Mouse (Mus musculus): Measurements from ENCODE around the gene Gm42957. TPM values are rescaled to one million over a fixed set of nuclear protein-coding genes. Genes with fewer than 3 reads are reported as not detected.

Gm42957 gene
- 0.07 and 0.12 TPM in 2 replicates for polyA plus RNA-seq (2014; fragmentation: Nextera tagmentation; extraction: Ambion mirVana)

DNA sequence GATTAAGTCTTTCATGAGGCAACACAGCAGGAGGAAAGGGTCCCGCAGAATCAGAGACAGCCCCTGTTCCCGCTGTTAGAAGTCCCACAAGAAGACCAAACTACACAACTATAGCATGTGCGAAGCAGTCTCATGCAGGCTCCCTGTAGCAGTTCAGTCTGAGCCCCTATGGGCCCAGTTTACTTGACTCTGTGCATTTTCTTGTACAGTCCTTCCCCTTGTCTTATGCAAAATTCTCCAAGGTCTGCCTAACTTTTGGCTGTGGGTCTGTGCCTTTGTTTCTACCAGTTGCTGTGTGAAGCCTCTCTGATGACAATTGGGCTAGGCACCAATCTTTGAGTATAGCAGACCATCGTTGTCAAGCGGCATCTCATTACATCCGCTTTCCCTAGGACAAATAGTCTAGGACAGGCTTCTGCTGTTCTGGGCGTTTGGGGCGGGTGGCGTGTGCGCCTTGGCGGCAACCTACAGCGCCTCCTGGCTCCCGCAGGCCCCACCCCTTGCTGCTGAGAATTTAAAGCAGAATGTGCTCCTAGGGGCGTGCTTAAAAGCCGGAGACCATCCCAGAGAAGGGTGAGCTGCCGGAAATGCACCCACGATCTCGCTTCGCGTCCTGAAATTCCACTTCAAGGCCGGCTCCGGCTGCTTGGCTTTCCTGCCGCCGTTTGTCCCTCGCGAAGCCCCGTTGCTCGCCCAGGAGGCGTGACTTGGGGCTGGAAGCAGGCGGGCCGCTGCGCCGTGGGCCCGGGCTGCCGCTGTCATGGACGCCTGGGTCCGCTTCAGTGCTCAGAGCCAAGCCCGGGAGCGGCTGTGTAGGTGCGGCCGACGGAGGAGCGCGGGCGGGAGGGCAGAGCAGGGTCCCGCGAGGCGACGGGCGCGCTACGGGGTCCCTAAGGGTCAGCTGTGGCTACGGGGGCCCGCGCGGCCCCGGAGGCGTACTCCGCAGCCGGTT, at the start of gene Gm42957, which contains the start of gene Pex11b:
Gm42957 (plus strand) TSS at position 547 of the 952 bp plus-strand sequence.
Pex11b (plus strand) TSS at position 449 of the 952 bp plus-strand sequence.
- peak; percentile 84 for ATAC-seq (replicated peaks; ENCODE audit: low FRiP score, low TSS enrichment, low read depth)
- DNase-seq (ENCODE audit: low spot score), result peak; percentile 92
- peak within 1 kb of the TSS; percentile 96 for H3K4me3 ChIP-seq (ENCODE audit: low read depth, low read length)
- H3K4me2 ChIP-seq (ENCODE audit: low read length), result peak within 1 kb of the TSS; percentile 70
- H3K27me3 ChIP-seq (replicated peaks; ENCODE audit: control insufficient read depth, insufficient read depth, low read length), result no peaks in the 10 kb centered on the region
- peak within 1 kb of the TSS; percentile 90 for H3K9ac ChIP-seq (ENCODE audit: low read length)
- no peaks in the 10 kb centered on the region for H3K9me3 ChIP-seq (ENCODE audit: control insufficient read depth, low read length)
- WGBS, result 2% methylated on average over 60 of the region's 60 CpGs
- peaks cover 10% of the 10 kb centered on the region for H3K4me1 ChIP-seq (replicated peaks; ENCODE audit: control insufficient read depth, insufficient read depth, low read length)
- H3K36me3 ChIP-seq (ENCODE audit: control insufficient read depth, insufficient read depth, low read length), result peaks cover 50% of the 10 kb centered on the region
- H3K27ac ChIP-seq (ENCODE audit: low read depth), result peak within 1 kb of the TSS; percentile 73

DNA sequence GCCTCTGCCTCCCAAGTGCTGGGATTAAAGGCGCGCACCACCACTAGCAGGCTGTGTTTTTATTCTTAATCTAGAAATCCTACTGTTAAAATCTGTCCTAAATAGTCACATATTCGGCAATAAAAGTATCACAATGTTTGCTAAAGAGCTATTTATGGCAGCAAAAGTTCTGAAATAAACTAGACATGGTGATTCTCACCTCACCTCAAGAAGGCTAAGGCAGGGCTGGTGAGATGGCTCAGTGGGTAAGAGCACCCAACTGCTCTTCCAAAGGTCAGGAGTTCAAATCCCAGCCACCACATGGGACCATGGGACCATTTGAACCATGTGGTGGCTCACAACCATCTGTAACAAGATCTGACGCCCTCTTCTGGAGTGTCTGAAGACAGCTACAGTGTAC, 44.6 kb upstream of the Gm42957 start:
- Histone ChIP-seq H3K9ac (ENCODE audit: low read length) (no peak overlapping the region), H3K36me3 (ENCODE audit: control insufficient read depth, insufficient read depth, low read length) (no peaks in the 10 kb centered on the region), H3K27ac (ENCODE audit: low read depth) (no peak overlapping the region), H3K4me2 (ENCODE audit: low read length) (no peak overlapping the region), H3K4me3 (ENCODE audit: low read depth, low read length) (no peak overlapping the region), H3K4me1 (replicated peaks; ENCODE audit: control insufficient read depth, insufficient read depth, low read length) (peaks cover 10% of the 10 kb centered on the region; the same call in 1 of the 2 replicates), H3K27me3 (replicated peaks; ENCODE audit: control insufficient read depth, insufficient read depth, low read length) (0 out of 2 replicates have a peak, but pooled peaks cover 5% of the 10 kb centered on the region), H3K9me3 (ENCODE audit: control insufficient read depth, low read length) (no peaks in the 10 kb centered on the region)
- ATAC-seq (replicated peaks; ENCODE audit: low FRiP score, low TSS enrichment, low read depth), result no peak
- 79% methylated on average over 4 of the region's 4 CpGs for WGBS
- no peak for DNase-seq (ENCODE audit: low spot score)

GRCm38 (mm10) chr3:96593374-96593773, 41.9 kb upstream of the Gm42957 start:
- peak overlapping the region; percentile 72 for H3K9ac ChIP-seq (ENCODE audit: low read length)
- peaks cover 14% of the 10 kb centered on the region; the same call in 1 of the 2 replicates for H3K27me3 ChIP-seq (replicated peaks; ENCODE audit: control insufficient read depth, insufficient read depth, low read length)
- peaks cover 28% of the 10 kb centered on the region for H3K4me1 ChIP-seq (replicated peaks; ENCODE audit: control insufficient read depth, insufficient read depth, low read length)
- no peak for ATAC-seq (replicated peaks; ENCODE audit: low FRiP score, low TSS enrichment, low read depth)
- no peaks in the 10 kb centered on the region for H3K9me3 ChIP-seq (ENCODE audit: control insufficient read depth, low read length)
- no peak for DNase-seq (ENCODE audit: low spot score)
- under 1% methylated on average over 10 of the region's 10 CpGs for WGBS
- H3K4me2 ChIP-seq (ENCODE audit: low read length), result peak overlapping the region; percentile 75
- H3K36me3 ChIP-seq (ENCODE audit: control insufficient read depth, insufficient read depth, low read length), result no peaks in the 10 kb centered on the region
- H3K4me3 ChIP-seq (ENCODE audit: low read depth, low read length), result peak overlapping the region; percentile 68
- peak overlapping the region; percentile 47; the same call in 1 of the 2 replicates for H3K27ac ChIP-seq (ENCODE audit: low read depth)

DNA sequence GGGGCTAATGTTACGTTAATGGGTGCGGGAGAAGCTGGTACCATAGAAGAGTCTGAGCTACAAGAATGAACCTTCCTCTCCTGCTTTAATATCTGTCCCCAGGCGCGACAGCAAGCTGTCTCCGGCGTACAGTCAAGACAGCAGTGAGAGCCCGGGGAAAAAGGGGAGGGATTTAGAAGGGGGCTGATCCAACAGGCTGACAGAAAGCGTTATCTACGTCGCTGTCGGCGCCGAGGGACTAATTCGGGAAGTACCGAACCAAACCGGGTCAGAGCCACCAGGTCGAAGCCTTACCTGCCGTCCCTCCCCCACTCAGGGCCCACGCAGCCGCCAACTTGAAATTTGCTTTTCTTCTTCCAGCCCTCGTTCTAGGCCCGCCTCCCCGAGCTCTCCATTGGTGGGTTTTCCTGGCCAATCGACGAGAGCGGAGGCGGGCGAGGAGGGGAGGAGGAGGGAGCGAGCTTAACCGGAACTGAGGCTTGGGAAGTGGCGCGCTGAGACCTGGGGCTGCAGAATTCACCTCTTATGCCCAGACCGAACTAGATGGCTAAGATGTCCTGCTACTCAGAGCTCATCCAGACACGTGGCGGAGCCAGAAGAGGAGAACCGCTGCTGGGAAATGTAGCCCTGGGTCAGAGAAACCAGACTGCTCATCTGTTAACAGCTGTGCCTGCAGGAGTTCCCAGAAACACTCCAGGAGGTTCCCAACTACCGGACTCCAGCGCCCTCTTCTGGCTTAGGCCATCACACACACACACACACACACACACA, 41.3 kb upstream of the Gm42957 start, which contains the start of gene Polr3gl:
Polr3gl (minus strand) TSS at position 392 of the 771 bp plus-strand sequence.
- H3K4me1 ChIP-seq (replicated peaks; ENCODE audit: control insufficient read depth, insufficient read depth, low read length), result peaks cover 30% of the 10 kb centered on the region
- DNase-seq (ENCODE audit: low spot score) (peak; percentile 95), ATAC-seq (replicated peaks; ENCODE audit: low FRiP score, low TSS enrichment, low read depth) (peak; percentile 83)
- no peaks in the 10 kb centered on the region for H3K36me3 ChIP-seq (ENCODE audit: control insufficient read depth, insufficient read depth, low read length)
- H3K4me2 ChIP-seq (ENCODE audit: low read length), result peak within 1 kb of the TSS; percentile 75
- H3K27ac ChIP-seq (ENCODE audit: low read depth), result peak within 1 kb of the TSS; percentile 80
- peaks cover 18% of the 10 kb centered on the region; the same call in 1 of the 2 replicates for H3K27me3 ChIP-seq (replicated peaks; ENCODE audit: control insufficient read depth, insufficient read depth, low read length)
- no peaks in the 10 kb centered on the region for H3K9me3 ChIP-seq (ENCODE audit: control insufficient read depth, low read length)
- under 1% methylated on average over 38 of the region's 38 CpGs for WGBS
- H3K9ac ChIP-seq (ENCODE audit: low read length), result peak within 1 kb of the TSS; percentile 72
- H3K4me3 ChIP-seq (ENCODE audit: low read depth, low read length), result peak within 1 kb of the TSS; percentile 68

- Histone ChIP-seq H3K9ac (ENCODE audit: low read length) (no peak overlapping the region), H3K4me2 (ENCODE audit: low read length) (no peak overlapping the region), H3K9me3 (ENCODE audit: control insufficient read depth, low read length) (no peaks in the 10 kb centered on the region), H3K27me3 (replicated peaks; ENCODE audit: control insufficient read depth, insufficient read depth, low read length) (peaks cover 24% of the 10 kb centered on the region; the same call in 1 of the 2 replicates), H3K36me3 (ENCODE audit: control insufficient read depth, insufficient read depth, low read length) (no peaks in the 10 kb centered on the region), H3K4me3 (ENCODE audit: low read depth, low read length) (no peak overlapping the region), H3K4me1 (replicated peaks; ENCODE audit: control insufficient read depth, insufficient read depth, low read length) (peaks cover 30% of the 10 kb centered on the region), H3K27ac (ENCODE audit: low read depth) (no peak overlapping the region)
- 79% methylated on average over 5 of the region's 5 CpGs for WGBS
- ATAC-seq (replicated peaks; ENCODE audit: low FRiP score, low TSS enrichment, low read depth), result no peak
- no peak for DNase-seq (ENCODE audit: low spot score)
Measured at GRCm38 (mm10) chr3:96594851-96595250, 40.4 kb upstream of the Gm42957 start.

GRCm38 (mm10) chr3:96595661-96596060, 39.6 kb upstream of the Gm42957 start:
- Histone ChIP-seq H3K36me3 (ENCODE audit: control insufficient read depth, insufficient read depth, low read length) (no peaks in the 10 kb centered on the region), H3K9me3 (ENCODE audit: control insufficient read depth, low read length) (no peaks in the 10 kb centered on the region), H3K4me1 (replicated peaks; ENCODE audit: control insufficient read depth, insufficient read depth, low read length) (peaks cover 37% of the 10 kb centered on the region), H3K27ac (ENCODE audit: low read depth) (no peak overlapping the region), H3K27me3 (replicated peaks; ENCODE audit: control insufficient read depth, insufficient read depth, low read length) (peaks cover 24% of the 10 kb centered on the region; the same call in 1 of the 2 replicates), H3K4me2 (ENCODE audit: low read length) (peak overlapping the region; percentile 96), H3K9ac (ENCODE audit: low read length) (no peak overlapping the region), H3K4me3 (ENCODE audit: low read depth, low read length) (peak overlapping the region; percentile 48; the same call in 1 of the 2 replicates)
- DNase-seq (ENCODE audit: low spot score) (no peak), ATAC-seq (replicated peaks; ENCODE audit: low FRiP score, low TSS enrichment, low read depth) (no peak)
- WGBS, result 25% methylated on average over 6 of the region's 6 CpGs

- H3K9ac ChIP-seq (ENCODE audit: low read length), result peak within 1 kb of the TSS; percentile 50
- H3K4me1 ChIP-seq (replicated peaks; ENCODE audit: control insufficient read depth, insufficient read depth, low read length), result peaks cover 37% of the 10 kb centered on the region
- H3K4me3 ChIP-seq (ENCODE audit: low read depth, low read length), result peak within 1 kb of the TSS; percentile 48
- no peaks in the 10 kb centered on the region for H3K36me3 ChIP-seq (ENCODE audit: control insufficient read depth, insufficient read depth, low read length)
- peak within 1 kb of the TSS; percentile 47; the same call in 1 of the 2 replicates for H3K27ac ChIP-seq (ENCODE audit: low read depth)
- H3K4me2 ChIP-seq (ENCODE audit: low read length), result peak within 1 kb of the TSS; percentile 96
- no peaks in the 10 kb centered on the region for H3K9me3 ChIP-seq (ENCODE audit: control insufficient read depth, low read length)
- 1% methylated on average over 19 of the region's 23 CpGs for WGBS
- ATAC-seq (replicated peaks; ENCODE audit: low FRiP score, low TSS enrichment, low read depth) (no peak), DNase-seq (ENCODE audit: low spot score) (no peak)
- H3K27me3 ChIP-seq (replicated peaks; ENCODE audit: control insufficient read depth, insufficient read depth, low read length), result peaks cover 24% of the 10 kb centered on the region; the same call in 1 of the 2 replicates
Measured at GRCm38 (mm10) chr3:96596228-96596707, 39.0 kb upstream of the Gm42957 start, which contains the start of gene Ankrd34a. Ankrd34a (plus strand) TSS chr3:96596636.

GRCm38 (mm10) chr3:96596855-96597254, 38.4 kb upstream of the Gm42957 start:
- 2% methylated on average over 11 of the region's 12 CpGs for WGBS
- no peak for ATAC-seq (replicated peaks; ENCODE audit: low FRiP score, low TSS enrichment, low read depth)
- H3K27ac ChIP-seq (ENCODE audit: low read depth), result no peak overlapping the region
- peak overlapping the region; percentile 96 for H3K4me2 ChIP-seq (ENCODE audit: low read length)
- no peaks in the 10 kb centered on the region for H3K9me3 ChIP-seq (ENCODE audit: control insufficient read depth, low read length)
- H3K36me3 ChIP-seq (ENCODE audit: control insufficient read depth, insufficient read depth, low read length), result no peaks in the 10 kb centered on the region
- H3K27me3 ChIP-seq (replicated peaks; ENCODE audit: control insufficient read depth, insufficient read depth, low read length), result peaks cover 24% of the 10 kb centered on the region; the same call in 1 of the 2 replicates
- H3K9ac ChIP-seq (ENCODE audit: low read length), result peak overlapping the region; percentile 50
- no peak for DNase-seq (ENCODE audit: low spot score)
- peaks cover 37% of the 10 kb centered on the region for H3K4me1 ChIP-seq (replicated peaks; ENCODE audit: control insufficient read depth, insufficient read depth, low read length)
- peak overlapping the region; percentile 48 for H3K4me3 ChIP-seq (ENCODE audit: low read depth, low read length)

Data from intestine, embryonic 14.5 days (tissue).